Mouse (Mus musculus) T-cell, adult 2 months (primary cell): Measurements from ENCODE around the gene Rad51d.
"Not testable (repeated sequence)": the region's sequence is repeated elsewhere in the genome, so short reads cannot be mapped to it uniquely, and the experiment has no call there.

Experiments used
- DNase-seq: peaks from one replicate; pipeline ENCODE4 v3.0.0; 2022; ENCODE audit warnings: low spot score

The Rad51d gene

DNA sequence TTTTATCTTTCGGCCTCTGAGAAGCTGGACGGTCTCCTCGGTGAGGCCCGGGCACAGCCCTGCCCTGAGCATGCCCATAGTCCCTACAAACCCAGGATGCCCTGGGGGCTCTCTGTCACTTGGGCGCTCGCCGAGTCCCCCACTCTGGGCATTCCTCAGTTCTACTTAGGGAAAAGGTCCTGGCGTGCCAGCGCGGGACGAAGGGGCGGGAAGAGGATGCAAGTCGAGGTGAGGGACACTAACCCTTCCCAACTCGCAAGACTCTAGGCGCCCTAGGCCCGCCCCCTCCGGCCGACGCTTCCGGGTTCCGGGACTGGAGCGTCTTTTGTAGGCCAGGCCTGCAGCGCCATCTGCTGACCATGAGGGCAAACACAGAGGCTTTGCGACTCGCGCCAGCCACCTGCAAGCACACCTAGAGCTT lies at the start of gene Rad51d:
Gene Rad51d, minus strand, starts transcription at position 273 of the 421 bp plus-strand sequence.
- DNase-seq = peak; percentile 91

DNA sequence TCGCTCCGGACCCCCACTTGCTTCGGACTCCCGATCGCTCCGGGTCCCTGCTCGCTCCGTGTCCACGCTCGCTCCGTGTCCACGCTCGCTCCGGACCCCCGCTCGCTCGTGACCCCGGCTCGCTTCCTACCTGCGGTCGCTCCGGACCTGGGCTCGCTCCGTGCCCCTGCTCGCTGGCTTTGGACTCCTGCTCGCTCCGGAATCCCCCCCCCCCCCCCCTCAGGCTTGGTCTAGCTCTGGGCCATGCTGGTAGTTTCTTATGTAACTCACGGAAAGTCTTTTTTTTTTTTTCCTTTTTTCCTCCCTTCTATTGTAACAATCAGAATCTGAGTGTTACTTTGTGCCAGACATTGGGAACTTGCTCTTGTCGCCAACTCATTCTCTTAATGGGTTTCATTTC lies 42.8 kb upstream of the Rad51d start:
- no peak for DNase-seq

- DNase-seq = not testable (repeated sequence)
Observed at GRCm38 (mm10) chr11:82931671-82932450, 41.4 kb upstream of the Rad51d start.

GRCm38 (mm10) chr11:82931161-82931560 lies 40.7 kb upstream of the Rad51d start:
- not testable (repeated sequence) for DNase-seq

DNA sequence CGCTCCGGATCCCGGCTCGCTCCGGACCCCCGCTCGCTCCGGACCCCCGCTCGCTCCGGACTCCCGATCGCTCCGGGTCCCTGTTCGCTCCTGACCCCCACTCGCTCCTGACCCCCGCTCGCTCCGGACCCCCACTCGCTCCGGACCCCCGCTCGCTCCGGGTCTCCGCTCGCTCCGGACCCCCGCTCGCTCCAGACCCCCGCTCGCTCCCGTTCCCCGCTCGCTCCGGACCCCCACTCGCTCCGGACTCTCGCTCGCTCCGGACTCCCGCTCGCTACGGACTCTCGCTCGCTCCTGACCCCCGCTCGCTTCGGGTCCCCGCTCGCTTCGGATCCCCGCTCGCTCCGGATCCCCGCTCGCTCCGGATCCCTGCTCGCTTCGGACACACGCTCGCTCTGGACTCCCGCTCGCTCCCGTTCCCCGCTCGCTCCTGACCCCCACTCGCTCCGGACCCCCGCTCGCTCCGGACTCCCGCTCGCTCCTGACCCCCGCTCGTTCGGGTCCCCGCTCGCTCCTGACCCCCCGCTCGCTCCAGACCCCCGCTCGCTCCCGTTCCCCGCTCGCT lies 40.1 kb upstream of the Rad51d start:
- DNase-seq = not testable (repeated sequence)

- DNase-seq = no peak
Observed at GRCm38 (mm10) chr11:82929633-82929950, 39.2 kb upstream of the Rad51d start.

DNA sequence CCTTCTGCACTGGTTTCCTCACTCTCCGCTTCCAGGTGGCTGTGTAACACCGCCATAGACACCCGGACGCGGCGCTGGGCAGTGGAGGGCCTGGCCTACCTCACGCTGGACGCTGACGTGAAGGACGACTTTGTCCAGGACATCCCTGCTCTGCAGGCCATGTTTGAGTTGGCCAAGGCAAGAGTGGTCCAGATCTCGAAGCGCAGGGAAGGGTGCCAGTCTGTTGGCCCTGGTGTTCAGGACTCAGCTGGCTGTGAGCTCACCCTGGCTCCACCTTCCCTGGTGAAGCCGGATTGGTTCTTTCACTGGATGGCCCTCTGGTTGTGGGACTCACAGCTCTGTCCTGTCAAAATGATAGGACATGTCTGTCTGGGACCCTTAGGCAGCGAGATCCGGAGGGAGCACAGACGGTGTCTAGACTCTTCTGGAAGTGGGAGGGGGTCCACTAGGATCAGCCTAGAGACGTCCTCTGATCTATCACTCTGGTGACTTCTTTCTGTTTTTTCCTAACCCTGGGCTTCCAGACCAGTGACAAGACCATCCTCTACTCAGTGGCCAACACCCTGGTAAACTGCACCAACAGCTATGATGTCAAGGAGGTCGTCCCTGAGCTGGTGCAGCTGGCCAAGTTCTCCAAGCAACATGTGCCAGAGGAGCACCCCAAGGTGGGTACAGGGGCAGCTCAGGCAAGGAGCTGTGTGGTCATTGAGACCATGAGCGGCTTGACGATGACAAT lies 38.7 kb upstream of the Rad51d start:
- no peak for DNase-seq

DNA sequence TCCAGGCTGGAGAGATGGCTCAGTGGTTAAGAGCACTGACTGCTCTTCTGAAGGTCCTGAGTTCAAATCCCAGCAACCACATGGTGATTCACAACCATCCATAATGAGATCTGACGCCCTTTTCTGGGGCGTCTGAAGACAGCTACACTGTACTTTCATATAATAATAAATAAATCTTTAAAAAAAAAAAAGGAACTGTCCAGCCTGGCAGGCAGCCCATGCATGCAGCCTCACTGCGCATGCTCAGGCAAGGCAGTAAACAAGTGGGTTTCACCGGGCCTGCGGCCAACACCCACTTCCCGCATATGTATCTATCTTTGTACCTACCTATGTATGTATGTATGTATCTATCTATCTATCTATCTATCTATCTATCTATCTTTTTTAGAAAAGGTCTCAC lies 33.5 kb upstream of the Rad51d start:
- DNase-seq = not testable (repeated sequence)

GRCm38 (mm10) chr11:82921691-82922090 lies 31.3 kb upstream of the Rad51d start:
- DNase-seq = no peak

- no peak for DNase-seq
Observed at GRCm38 (mm10) chr11:82920768-82921167, 30.4 kb upstream of the Rad51d start.

DNA sequence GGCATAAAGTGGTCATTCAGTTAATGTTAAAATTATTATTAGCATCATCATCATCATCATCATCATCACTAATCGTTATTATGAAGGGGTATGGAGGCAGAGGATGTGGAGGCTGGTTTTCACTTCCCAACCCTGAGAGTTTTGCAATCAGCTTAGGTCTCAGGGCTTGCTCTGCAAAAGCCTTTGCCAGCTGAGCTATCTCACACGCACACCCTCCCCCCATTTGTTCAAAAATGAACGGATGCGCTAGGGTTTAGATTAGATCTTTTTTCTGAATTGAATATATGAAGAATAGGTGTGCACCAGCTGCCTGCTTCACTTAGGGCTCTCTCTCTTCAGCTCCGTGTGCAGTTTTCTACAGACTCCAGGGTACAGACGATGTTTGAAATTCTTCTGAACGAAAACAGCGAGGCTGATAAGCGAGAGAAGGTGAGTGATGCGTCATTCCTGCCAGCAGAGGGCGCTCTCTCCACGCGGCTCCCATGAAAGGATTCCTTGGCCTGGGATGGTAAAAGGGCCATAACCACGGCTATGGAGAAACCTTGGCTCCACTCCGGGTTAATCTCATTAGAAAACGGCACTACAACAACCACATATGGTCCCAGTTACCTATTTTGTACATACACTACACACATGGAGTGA lies 24.4 kb upstream of the Rad51d start:
- DNase-seq = peak; percentile 69

- DNase-seq = no peak
Observed at GRCm38 (mm10) chr11:82910679-82911389, 20.4 kb upstream of the Rad51d start.

GRCm38 (mm10) chr11:82910250-82910649 lies 19.8 kb upstream of the Rad51d start, which contains the start of gene Unc45b:
Unc45b (plus strand) TSS chr11:82910550.
- DNase-seq = no peak

GRCm38 (mm10) chr11:82908608-82908989 lies 18.2 kb upstream of the Rad51d start:
- DNase-seq = no peak

DNA sequence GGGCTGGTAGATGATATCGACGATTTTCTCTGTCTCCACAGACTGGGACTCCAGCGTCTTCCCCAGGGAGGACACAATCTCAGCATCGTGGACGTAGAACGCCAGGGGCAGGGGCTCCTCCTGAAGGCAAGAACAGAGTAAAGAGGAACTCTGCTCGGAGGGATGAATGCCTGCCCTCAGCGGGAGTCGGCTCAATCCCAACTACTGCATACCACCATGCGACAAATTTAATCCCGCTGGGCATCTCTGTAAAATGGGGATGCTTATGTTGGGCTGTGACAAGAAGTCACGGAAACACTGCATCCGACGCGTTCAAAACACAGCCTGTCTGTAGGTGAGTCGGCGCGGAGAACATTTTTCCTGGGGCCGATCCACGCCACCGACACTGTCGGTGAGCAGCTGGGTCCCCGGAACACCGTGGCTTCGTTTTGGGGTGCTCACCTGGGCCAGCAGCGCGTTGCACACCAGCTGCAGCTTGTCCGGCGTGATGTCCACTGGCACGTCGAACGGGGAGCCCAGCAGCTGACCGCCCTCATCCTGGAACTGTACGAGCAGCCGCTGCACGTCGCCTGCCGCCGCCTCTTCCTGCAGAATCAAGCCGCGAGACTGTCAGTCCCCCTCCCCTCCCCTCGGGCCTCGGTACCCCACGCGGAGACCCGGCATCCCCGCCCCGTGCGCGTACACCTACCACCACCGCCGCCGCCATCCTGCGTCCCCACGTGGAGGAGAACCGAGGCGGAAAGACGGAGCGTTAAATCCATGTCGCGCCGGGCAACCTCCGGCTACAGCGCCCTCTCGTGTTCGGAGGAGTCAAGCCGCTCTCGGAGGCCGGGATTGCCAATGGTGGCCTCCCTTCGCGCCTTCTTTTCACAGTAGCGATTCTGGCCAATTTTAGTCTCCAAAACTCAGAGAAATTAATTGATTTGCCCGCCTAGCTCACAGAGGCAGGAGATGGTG lies 17.5 kb upstream of the Rad51d start, which contains the start of gene Nle1:
Gene Nle1, minus strand, starts transcription at position 761 of the 957 bp plus-strand sequence.
- DNase-seq = peak; percentile 94

GRCm38 (mm10) chr11:82905816-82906215 lies 15.4 kb upstream of the Rad51d start:
- no peak for DNase-seq

DNA sequence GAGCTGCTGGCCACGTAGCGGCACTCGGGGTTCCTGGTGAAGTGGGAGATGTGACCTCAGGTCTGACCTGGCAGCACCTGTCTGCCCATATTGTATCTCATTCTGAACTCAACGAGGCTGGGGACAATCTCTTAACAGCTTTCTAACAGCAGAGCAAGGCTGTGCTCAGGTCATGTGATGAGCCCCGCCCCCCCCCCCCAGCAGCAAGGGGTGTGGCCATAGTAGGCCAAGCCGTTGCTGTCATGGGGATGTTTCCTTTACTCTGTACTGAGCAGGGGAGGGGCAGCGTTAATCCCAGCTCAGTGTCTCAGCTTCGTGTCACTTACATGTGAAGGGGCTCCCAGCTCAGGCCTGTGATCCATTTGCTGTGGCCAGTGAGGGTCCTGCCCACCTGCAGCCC lies 14.5 kb upstream of the Rad51d start:
- DNase-seq = no peak

DNA sequence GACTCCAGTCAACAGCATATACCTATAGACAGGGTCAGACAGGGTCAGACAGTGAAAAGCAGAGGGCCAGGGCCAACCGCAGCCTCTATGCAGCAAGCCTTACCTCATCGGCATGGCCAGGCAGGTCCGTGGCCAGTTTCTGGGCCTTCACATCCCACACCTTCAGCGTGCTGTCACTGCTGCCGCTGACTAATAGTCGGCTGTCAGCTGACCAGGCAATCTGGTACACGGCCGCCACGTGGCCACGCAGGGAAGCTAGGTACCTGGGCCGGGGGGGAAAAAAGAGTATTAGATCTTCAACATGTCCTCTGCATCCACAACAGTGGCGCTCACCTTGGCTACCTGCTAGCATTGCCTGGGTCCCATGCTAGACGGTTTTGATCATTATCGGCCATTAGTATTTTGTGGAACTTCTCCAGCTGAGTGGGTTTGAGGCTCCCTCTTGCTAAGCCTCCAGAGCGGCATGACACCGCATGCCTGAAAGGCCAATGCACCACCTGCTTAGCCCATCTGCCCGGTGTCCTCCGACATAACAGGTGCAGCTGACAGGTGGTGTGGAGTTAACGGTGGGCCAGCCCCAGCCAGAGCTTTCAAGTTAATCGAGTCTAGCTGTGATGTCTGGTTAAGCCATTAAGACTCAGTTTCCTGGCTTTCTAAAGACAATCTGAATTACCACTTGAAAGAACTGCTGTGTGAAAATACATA lies 11.3 kb upstream of the Rad51d start:
- no peak for DNase-seq

DNA sequence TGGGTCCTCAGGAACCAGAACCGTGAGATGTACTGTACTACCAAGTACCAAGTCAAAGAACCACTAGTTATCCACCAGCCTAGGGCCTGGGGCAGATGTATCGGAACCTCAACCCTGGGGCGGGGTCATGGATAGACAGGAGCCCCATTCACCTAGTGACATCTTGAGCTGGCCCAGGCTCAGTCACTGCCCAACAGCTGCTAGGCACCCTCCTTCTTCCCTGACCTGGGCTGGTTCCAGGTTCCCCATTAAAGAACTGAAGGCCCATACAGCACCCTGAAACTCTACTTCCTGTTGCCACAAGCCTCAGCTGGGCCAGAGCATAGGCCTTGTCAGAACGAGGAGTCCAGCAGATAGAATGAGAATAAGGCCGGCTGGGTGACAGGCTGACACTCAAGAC lies 9.3 kb upstream of the Rad51d start:
- no peak for DNase-seq

GRCm38 (mm10) chr11:82897478-82897877 lies 7.1 kb upstream of the Rad51d start:
- DNase-seq = no peak
